Mouse (Mus musculus): Measurements from ENCODE around the gene Acrbp.
"Not testable (repeated sequence)": the region's sequence is repeated elsewhere in the genome, so short reads cannot be mapped to it uniquely, and the experiment has no call there.

Gene Acrbp

GRCm38 (mm10) chr6:125049678-125050077 lies at the start of gene Acrbp:
Gene Acrbp, plus strand, starts transcription at chr6:125049689.
- no peak for DNase-seq

- no peak for DNase-seq
Measured at GRCm38 (mm10) chr6:125003706-125004105, 45.8 kb upstream of the Acrbp start.

- DNase-seq = no peak
Measured at GRCm38 (mm10) chr6:125005086-125005485, 44.4 kb upstream of the Acrbp start.

- no peak for DNase-seq
Measured at GRCm38 (mm10) chr6:125008060-125008459, 41.4 kb upstream of the Acrbp start.

- DNase-seq = peak; percentile 98 to 100
Measured at GRCm38 (mm10) chr6:125008586-125009128, 40.8 kb upstream of the Acrbp start.

- no peak for DNase-seq
Measured at GRCm38 (mm10) chr6:125009129-125009180, 40.5 kb upstream of the Acrbp start, which contains the start of gene Zfp384. Gene Zfp384, plus strand, starts transcription at chr6:125009145.

GRCm38 (mm10) chr6:125009181-125010073 lies 40.1 kb upstream of the Acrbp start:
- DNase-seq = peak; percentile 71 to 74

- DNase-seq = no peak
Measured at GRCm38 (mm10) chr6:125017682-125018081, 31.8 kb upstream of the Acrbp start.

GRCm38 (mm10) chr6:125030532-125030931 lies 19.0 kb upstream of the Acrbp start:
- DNase-seq = peak in 1 of 2 experiments; percentile 51

GRCm38 (mm10) chr6:125031604-125032003 lies 17.9 kb upstream of the Acrbp start:
- no peak for DNase-seq

GRCm38 (mm10) chr6:125038666-125039065 lies 10.8 kb upstream of the Acrbp start:
- no peak for DNase-seq

GRCm38 (mm10) chr6:125039131-125039530 lies 10.4 kb upstream of the Acrbp start:
- peak in 1 of 2 experiments; percentile 23 for DNase-seq

GRCm38 (mm10) chr6:125039533-125040153 lies 9.8 kb upstream of the Acrbp start, which contains the start of gene Ing4:
Gene Ing4, plus strand, starts transcription at chr6:125039760.
- DNase-seq = peak; percentile 94 to 95

- DNase-seq = no peak
Measured at GRCm38 (mm10) chr6:125040221-125040620, 9.3 kb upstream of the Acrbp start.

GRCm38 (mm10) chr6:125041047-125041446 lies 8.4 kb upstream of the Acrbp start:
- no peak for DNase-seq

- no peak for DNase-seq
Measured at GRCm38 (mm10) chr6:125042081-125042480, 7.4 kb upstream of the Acrbp start.

GRCm38 (mm10) chr6:125046691-125047090 lies 2.8 kb upstream of the Acrbp start:
- peak; percentile 75 to 79 for DNase-seq

GRCm38 (mm10) chr6:125051237-125051636 lies 1.7 kb downstream of the Acrbp start:
- DNase-seq = no peak

GRCm38 (mm10) chr6:125061493-125061892 lies 12.0 kb downstream of the Acrbp start:
- DNase-seq = no peak

GRCm38 (mm10) chr6:125062511-125062910 lies 13.0 kb downstream of the Acrbp start:
- no peak for DNase-seq

- no peak for DNase-seq
Measured at GRCm38 (mm10) chr6:125063906-125064305, 14.4 kb downstream of the Acrbp start.

GRCm38 (mm10) chr6:125065223-125065622 lies 15.7 kb downstream of the Acrbp start:
- DNase-seq = not testable (repeated sequence)

- DNase-seq = no peak
Measured at GRCm38 (mm10) chr6:125067571-125067995, 18.1 kb downstream of the Acrbp start, which contains the start of gene Lpar5. Gene Lpar5, plus strand, starts transcription at chr6:125067920.
